Mouse (Mus musculus) left cerebral cortex, postnatal 4 days (tissue): Measurements from ENCODE around the gene Msh3. TPM values are rescaled to one million over a fixed set of nuclear protein-coding genes. Genes with fewer than 3 reads are reported as not detected.
A peak's percentile ranks its signal among the peaks of the same experiment; 100 is the strongest.

Experiments used
- DNase-seq: peaks from one replicate; pipeline ENCODE4 v3.0.0-alpha.2; 2022
- intact Hi-C: fragments of 180-260 bp; cut with DNase I; formaldehyde crosslinking; loops from one replicate; pipeline ENCODE4 v1.15.1; 2025
- total RNA-seq, 2 experiments: library from RNA; stranded (reverse); gene quantifications; 2 replicates each; pipeline ENCODE4 v1.2.3; 2021

Gene Msh3
- total RNA-seq, 2 experiments from 2014 or later = 33.0 to 36.4 TPM

DNA sequence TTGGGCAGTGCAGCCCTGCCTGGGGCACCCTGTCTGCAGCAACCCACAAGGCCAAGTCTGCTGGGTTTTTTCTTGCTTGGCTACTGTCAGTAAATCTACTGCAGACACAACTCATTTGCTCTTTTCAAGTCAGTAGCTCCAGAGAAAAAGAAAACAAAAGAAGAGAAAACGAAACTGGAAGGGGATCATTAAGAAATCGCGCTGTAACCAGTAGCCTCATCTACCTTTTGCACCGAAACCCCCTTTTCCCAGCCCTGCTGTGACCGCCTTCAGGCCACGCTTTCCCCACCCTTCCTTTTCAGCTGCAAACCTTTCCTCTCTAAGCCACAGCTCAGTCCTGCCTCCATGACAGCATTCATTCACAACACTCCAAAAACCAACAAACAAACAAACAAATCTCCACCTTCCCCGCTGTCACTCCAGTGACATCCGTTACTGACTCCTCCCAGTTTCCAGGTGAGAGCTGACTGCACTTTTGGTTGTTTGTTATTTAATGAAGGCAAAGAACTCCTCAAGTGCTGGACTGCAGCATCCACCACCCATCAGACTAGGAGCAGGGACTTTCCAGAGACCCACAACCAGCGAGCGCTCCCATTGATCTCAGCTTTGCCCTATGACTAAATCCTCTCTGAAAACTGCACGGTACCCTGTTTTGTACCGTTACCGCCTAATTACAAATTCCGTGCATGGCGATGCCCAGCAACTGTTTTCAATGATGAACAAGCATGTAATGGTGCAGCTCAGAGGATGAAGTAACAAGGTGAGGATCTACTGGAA, 22.5 kb downstream of the Msh3 start:
- intact Hi-C loops = loop anchor here (5.0 kb wide), 1 partner anchor 525 kb away; the partner anchor contains the start of gene Zcchc9
- no peak for DNase-seq

DNA sequence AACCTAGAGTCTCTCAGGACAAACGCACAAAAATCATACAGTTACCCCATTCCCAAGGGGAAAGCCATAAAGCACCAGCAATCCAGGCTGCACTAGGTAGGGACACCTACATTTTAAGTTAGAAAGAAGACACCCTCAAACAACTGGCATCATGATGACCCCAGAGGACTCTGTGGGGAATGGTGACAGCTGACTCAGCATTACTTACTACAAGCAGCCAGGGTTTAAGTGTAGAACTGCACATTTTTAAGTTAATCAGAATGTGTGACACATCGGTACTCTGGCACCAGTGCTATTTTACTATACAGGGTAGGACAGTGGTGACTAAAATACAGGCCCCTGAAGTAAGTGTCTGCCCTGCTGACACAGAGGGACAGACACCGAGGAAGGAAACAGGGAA, 24.2 kb downstream of the Msh3 start:
- intact Hi-C loops = loop anchor here (5.0 kb wide), 1 partner anchor 523 kb away; the partner anchor contains the start of gene Zcchc9

DNA sequence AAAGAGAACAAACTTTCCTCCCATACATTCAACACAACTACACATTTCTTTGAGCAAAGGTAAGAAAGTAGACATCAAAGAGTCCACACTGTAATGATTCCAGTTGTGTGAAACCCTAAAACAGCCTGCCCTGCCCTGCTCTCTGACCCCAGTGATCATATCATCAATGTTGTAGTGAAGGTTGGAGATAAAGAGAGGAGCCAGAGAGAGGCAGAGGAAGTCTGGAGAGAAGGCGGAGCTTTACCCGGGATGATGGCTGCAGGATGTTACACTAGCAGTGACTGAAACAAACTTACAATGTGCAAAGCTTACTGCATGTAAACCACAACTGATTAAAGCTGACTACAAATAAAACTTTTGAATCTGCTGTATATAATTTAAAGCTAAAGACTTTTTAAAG, 26.8 kb downstream of the Msh3 start:
- intact Hi-C loops = no loop called here
- DNase-seq = no peak

More for the DNA sequence above, 24.2 kb downstream of the Msh3 start:
- no peak for DNase-seq

DNA sequence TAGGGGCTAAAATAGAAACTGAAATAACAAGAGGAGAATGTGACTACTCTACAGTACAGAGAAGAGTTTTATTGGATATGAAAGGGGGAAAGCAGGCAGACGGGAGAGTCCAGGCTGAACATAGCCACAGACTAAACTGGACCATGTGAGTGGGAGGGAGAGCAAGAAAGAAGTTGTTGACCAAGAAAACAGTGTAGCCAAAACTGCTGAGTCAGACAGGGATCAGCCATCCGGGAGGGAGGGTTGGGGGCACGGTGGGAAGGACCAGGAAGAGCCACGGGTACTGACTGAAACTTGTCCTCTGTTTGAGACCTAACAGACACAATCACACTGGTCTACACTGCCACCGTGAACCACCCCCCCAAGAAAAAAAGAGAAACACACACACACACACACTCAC, 28.8 kb downstream of the Msh3 start:
- intact Hi-C loops = no loop called here
- DNase-seq = no peak

DNA sequence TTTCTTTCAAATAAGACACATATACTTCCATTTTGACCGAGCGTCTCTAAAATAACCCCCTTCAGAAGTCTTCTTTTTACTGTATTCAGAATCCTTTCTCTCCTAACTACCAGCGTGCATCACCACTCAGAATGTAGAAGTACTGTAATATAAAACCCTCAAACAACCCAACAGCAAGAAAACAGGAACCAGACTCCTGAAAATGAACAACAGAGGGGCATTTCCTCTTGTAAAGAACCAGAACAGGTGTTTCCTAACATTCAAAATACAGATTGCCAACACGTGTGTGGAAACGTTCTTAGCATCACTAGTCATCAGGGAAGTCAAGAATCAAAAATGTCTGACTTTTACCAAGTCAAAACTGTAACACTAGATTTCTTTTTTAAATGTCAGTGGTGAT, 34.0 kb downstream of the Msh3 start:
- intact Hi-C loops = no loop called here
- no peak for DNase-seq

DNA sequence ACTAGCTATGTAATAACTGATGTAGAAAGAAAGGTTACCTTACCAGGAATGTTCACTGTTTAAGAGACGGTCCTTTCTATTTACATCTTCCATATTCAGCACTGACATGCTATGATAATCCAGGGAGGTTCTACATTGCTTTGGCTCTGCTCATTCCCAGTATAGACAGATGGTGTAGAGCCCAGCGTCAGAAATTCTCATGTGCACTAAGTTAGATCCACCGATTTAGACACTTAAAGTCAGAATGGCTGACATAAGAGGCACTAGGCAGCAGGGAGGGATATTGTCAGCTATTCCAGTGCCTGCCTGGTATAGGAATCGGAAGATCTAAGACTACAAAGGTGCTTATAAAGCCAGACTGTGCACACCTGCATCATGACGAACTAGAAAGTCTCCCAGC, 40.2 kb downstream of the Msh3 start:
- intact Hi-C loops = no loop called here
- no peak for DNase-seq

DNA sequence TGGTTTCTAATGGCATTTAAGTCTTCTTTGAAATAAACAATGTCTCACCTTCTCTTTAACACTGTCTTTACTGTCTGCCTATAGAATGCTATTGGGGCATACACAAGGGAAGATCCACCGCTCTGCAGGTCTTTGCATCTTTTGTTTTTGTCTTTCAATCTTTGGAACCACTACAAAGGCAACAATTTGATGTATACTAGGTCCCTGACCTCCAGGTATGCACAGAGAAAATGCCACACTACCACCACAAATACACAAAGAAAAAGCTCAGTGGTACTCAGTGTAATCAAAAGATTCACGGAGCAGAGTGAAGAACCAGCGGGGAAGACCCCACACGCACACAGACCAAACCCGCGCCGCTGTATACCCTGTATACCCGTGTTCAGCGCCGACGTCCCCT, 49.1 kb downstream of the Msh3 start, which contains the start of gene Gm20379:
Gene Gm20379 (plus strand): TSS at position 301 of the 400 bp plus-strand sequence.
- no peak for DNase-seq
- intact Hi-C loops = no loop called here

DNA sequence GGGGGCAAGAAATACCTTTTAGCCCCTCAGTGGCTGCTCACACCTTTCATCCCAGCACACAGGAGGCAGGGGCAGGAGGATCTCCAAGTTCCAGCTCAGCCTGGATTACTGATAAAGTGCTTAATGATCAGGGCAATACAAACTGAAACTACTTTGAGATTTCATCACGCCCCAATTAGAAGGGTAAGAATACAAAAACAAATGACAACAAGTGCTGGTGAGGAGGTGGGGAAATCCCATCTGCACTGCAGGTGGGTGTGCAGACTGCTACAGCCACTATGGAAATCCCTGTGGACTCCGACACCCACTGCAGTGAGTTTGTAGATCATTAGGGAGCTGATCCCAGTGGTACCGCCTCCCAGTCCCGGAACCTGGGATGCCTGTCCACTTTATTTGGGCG, 50.5 kb downstream of the Msh3 start:
- intact Hi-C loops = no loop called here

DNA sequence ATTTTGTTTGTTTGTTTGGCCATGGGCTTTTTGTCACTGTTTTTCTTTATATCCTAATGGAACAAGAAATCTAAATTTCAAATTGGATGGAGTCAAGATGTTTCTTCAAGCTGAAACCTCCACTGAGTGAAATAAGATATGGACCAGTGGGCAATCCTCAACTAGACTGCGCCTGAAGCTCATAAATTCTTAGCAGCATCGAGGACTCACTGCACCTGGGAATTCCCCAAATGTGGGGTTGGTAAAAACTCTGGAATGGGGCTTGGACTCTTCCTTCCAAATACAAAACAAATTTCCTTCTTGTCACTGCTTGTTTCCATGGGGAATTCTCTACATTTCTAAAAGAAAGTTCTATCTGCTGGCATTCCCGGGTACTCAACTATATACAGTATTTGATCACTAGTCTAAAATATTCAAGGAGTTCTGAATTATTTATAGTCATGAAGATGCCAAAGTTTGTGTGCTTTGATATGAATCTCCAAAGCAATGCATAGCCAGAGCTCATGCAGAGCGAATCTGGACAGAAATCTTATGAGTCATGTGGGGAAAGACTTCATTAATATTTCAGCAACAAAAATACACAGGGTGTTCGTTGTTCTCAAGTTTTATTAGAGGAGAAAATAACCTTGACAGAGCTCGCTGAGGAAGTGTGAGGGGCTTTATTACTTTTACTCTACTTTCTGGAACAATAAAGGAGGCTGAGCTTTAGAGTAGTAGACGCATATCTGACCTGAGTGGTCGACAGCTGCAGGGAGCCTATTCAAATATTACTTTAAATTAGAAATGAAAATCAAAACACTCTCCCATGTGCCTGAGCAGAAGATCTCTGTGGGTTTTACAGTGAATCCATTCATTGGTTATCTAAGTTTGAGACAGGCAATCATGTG, 51.5 kb downstream of the Msh3 start:
- no peak for DNase-seq
- intact Hi-C loops = no loop called here

More for the DNA sequence above, 50.5 kb downstream of the Msh3 start:
- DNase-seq = no peak

DNA sequence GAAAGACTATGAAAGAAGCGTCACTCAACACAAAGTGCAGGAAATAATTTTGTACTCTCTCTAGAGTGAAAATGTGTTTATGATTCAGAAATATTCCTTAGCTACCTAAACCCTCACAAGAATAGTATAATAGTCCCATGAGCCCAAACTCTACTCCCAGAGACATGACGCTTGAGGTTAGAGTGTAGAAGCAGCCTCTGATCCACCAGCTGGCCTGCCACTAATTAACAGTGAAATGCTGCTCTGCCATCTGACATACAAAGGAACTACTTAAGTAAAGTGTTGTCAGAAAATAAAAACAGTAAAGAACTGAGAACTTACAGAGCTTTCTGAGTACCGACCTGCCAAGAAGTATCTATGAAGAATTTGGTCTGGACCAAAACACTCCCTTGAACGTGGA, 52.3 kb downstream of the Msh3 start:
- intact Hi-C loops = no loop called here
- DNase-seq = no peak

DNA sequence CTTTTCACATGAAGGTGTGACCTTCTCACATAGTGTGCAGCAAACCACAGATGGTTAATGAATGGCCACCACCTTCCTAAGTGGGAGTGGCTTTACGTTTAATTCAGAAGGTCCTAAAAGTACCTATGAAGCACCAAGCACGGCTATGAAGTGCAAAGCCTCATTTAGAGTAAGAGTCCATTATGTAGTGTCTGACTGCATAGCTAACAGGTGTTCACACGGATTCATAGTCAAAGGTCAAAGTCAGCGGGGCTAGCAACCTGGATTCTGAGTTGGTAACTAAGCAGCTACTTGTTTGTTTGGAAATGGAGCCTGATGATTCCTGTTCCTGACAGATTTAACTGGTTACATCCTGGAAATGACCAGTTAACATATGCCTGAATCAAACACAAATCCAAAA, 53.0 kb downstream of the Msh3 start:
- DNase-seq = no peak
- intact Hi-C loops = no loop called here

DNA sequence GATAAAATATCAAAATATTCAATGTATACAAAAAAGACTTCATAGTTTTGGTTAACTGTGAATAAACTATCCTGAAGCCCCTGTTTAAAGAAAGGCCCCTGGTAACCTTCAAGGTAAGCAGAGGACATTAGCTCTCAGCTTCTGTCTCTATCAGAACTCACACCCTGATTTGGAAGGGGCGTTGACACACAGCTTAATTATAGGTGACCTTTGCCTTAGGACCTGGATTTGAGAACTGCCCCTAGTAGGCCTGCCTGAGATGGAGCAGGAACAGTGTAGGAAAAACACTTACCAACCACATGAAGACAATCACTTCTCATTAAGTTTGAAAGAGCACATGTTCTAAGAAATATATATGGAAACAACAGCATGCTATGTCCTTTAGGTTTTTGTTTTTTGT, 55.3 kb downstream of the Msh3 start:
- DNase-seq = no peak
- intact Hi-C loops = no loop called here

DNA sequence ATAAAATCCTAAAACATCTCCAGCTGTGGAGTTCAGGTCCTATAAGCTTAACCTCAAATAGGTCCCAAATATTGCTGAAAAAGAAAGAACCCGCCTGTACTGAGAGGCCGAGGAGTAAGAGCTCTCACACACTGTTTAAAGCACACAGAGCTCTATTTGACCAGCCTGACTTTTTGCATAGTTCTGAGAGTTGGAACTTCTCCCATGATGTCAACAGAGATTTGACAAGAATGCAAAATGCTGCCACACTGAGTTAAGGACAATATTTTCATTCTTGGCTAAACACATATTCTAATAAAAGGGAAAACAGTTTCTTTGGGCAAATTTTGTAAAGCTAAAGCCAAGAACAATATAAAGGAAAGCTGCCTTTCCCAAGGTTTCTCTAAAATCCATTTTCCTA, 57.8 kb downstream of the Msh3 start:
- DNase-seq = no peak
- intact Hi-C loops = no loop called here

DNA sequence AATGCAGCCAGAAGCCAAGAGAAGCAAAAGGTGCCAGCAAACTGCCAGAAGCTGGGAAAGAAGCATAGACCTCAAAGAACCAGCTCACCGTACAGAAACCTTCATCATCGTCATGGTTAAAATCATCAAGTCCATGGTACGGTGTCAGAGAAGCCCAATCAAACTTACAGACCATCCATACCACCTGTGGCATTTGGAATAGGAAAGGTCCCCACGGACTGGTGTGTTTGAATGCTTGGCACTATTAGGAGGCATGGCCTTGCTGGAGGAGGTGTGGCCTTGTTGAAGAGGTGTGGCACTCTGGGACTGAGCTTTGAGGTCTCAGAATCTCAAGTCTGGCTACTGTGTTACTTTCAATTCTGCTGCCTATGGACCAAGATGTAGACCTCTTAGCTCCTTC, 58.3 kb downstream of the Msh3 start:
- intact Hi-C loops = no loop called here
- no peak for DNase-seq

DNA sequence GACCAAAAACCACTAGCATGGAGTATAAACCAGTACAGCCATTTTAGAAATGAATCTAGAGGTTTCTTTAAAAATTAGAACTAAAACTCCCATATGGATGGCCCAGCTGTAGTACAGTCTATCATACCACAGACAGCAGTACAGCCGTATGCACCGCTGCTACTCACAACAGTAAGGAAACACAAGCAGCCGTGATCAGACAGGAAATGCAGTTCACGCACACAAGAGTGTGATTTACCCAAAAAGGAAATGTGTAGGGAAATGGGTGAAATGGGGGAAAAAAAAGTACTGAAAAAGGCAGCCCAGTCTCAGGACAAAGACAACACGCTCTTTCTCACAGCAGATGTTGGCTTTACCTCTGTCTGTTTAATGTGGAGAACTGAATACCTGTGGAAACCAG, 60.9 kb downstream of the Msh3 start:
- intact Hi-C loops = no loop called here

DNA sequence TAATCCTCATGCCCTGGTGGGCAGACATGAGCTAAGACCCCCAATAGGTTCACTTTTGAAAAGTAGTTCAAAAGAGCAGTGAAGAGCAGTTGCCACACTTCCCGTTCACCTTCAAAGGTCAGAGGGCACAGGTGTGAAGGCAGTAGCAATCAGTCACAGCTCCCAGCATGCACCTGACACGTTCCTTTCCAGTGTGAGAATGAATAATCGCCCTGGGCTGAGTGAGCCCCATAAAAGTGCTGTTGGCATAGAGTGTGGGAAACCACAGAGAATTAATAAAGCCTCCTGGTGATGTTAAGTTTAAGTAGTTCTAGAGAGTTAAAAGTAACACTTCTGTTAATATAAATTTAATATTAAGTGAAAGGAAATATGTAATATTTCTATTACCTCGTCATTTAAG, 63.2 kb downstream of the Msh3 start:
- no peak for DNase-seq
- intact Hi-C loops = no loop called here

More for the DNA sequence above, 60.9 kb downstream of the Msh3 start:
- DNase-seq = no peak

DNA sequence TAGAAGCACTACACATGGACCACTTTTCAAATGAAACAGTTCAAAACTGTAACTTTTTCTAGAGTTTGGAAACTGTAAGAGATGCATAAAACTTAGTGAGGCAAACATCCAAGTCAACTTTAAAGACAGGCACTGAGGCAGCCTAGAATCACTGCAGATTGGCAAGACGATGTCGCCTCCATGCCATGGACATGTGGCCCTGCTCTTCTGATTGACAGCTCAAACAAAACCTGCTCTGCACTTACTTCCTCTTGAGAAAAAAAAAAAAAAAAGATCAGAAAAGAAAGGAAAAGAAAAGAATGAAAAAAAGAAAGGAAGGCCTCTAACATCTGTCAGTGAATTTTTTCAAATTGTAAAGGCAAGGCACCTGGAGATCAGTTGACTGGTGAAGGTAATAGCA, 77.8 kb downstream of the Msh3 start:
- intact Hi-C loops = no loop called here

DNA sequence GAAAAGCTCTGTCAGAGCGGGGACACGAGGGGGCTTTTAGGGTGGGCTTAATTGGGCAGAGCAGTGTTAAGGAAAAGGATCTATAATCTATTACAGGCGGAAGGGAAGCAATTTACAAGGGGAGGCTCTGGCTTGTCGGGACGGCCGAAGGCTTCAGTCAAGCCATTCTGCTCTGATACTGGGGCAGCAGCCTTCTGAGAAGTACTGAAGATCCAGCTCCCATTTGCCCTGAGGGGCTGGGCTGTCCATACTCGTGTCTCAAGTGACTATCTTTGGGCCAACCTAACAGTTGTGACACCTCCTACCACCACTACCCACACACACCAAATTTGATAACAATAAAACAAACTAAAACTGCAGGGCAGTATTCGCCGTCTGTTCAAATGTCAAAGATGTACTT, 79.5 kb downstream of the Msh3 start:
- intact Hi-C loops = no loop called here
- no peak for DNase-seq

More for the DNA sequence above, 77.8 kb downstream of the Msh3 start:
- DNase-seq = no peak

DNA sequence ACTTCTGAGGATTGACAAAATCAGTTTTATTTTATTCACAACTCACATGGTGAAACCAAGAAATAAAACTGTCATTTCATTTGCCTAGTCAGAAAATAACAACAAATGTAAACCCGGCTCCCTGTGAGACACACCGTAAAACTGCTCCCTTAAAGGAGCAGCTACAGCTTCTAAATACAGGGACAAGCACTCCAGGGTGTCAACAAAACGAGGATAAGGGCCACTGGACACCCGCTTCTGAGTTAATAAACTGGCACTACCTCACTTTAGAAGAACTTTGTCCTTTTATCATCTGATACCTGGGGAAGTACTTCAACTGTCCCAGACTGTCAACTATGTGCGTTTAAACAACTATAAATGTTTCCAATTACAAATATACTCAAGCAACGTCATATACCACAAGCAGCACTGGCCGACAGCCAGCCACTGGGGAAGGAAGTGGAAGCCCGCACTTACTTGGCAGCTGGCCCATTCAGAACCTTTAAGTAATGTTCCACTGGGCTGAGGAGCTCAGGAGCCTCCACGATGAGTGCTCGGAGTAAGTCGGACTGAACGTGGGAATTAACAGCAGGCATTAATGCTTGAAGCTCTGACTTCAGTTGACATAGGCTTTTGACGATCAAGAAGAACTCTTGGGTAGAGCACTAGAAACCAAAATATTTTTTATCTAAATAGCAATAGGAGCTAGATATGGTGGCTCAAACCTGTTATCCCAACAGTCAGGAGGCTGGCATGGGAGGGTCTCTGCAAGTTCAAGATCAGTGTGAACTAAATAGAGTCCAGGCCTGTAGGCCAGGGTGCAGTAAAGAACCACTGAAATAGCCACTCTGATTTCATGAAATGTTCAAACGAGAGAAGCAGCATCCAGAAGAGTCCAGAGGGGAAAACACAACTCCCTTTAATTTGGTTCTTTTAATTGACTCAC, 80.3 kb downstream of the Msh3 start:
- DNase-seq = peak; percentile 24
- intact Hi-C loops = no loop called here

DNA sequence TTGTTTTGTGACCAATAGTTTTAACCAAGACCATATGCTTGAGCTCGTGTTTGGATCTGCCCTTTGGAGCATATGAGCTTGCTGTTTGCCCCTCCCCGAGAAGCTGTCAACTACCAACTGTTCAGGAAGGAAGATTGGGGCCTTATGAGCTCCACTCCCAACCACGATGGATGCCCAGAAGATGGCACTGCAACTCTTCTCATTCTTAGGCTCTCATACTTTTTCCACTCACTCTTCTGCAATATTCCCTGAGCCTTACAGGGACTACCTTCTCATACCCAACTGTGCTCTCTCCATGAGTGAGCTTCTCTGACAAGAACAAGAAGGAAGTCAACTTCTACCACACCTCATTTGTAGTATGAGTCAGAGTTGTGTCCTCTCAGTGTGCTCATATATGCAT, 87.7 kb downstream of the Msh3 start:
- DNase-seq = no peak

DNA sequence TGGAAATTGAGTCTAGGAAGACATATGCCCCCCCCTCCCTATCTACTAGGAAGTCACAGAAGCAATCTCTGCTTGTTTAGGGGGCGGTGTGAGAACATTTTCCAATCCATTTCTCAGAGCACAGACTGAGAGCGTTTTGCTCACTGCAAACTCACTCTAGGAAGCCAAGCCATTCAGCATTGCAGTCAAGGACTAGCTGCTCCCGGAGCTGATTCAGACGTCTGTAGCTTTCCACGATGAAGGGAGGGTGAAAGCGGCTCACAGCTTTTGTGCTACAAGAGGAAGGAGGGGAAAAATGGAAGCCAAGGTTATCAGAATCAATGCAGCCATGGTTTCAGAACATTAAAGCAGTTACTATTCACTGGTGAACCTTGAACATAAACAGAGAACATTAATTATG, 91.2 kb downstream of the Msh3 start:
- intact Hi-C loops = no loop called here
- DNase-seq = no peak

More for the DNA sequence above, 87.7 kb downstream of the Msh3 start:
- intact Hi-C loops = no loop called here
